Mouse (Mus musculus) embryonic facial prominence, embryonic 14.5 days (tissue): Measurements from ENCODE around the gene Anapc2. TPM values are rescaled to one million over a fixed set of nuclear protein-coding genes. Genes with fewer than 3 reads are reported as not detected.

ENCODE experiments used
- ATAC-seq: fragments of 200-750 bp; cut with Nextera tagmentation; 2 replicates; pipeline ENCODE4 v1.8.0; 2017; ENCODE audit warnings: low read depth, moderate number of reproducible peaks, moderate TSS enrichment
- DNase-seq: peaks from one replicate; pipeline ENCODE4 v3.0.0-alpha.2; 2015; ENCODE audit warnings: low spot score
- H3K27ac ChIP-seq: fragments of 300-500 bp; sonication (generic); replicated peaks from 2 replicates; pipeline ENCODE4 v1.5.1; 2014; ENCODE audit warnings: low read depth, mild to moderate bottlenecking, low read length, moderate library complexity
- H3K27me3 ChIP-seq: fragments of 300-500 bp; sonication (generic); replicated peaks from 2 replicates; pipeline ENCODE4 v1.6.1; 2014; ENCODE audit warnings: low read length; ENCODE audit not compliant: control insufficient read depth, insufficient read depth
- H3K36me3 ChIP-seq: fragments of 300-500 bp; sonication (generic); 2 replicates; pipeline ENCODE4 v1.6.1; 2014; ENCODE audit warnings: low read length, mixed read lengths; ENCODE audit not compliant: control insufficient read depth, insufficient read depth
- H3K4me1 ChIP-seq: fragments of 300-500 bp; sonication (generic); 2 replicates; pipeline ENCODE4 v1.6.1; 2014; ENCODE audit warnings: antibody characterized with exemption, low read length; ENCODE audit not compliant: control insufficient read depth, insufficient read depth
- H3K4me2 ChIP-seq: fragments of 300-500 bp; sonication (generic); 2 replicates; pipeline ENCODE4 v1.6.1; 2014; ENCODE audit warnings: low read depth, mild to moderate bottlenecking, low read length, moderate library complexity, mixed read lengths
- H3K4me3 ChIP-seq: fragments of 300-500 bp; sonication (generic); 2 replicates; pipeline ENCODE4 v1.5.1; 2014; ENCODE audit warnings: low read depth, mild to moderate bottlenecking, low read length
- H3K9ac ChIP-seq: fragments of 300-500 bp; sonication (generic); 2 replicates; pipeline ENCODE4 v1.6.1; 2014; ENCODE audit warnings: low read depth, mild to moderate bottlenecking, low read length, moderate library complexity, mixed read lengths
- H3K9me3 ChIP-seq: fragments of 300-500 bp; sonication (generic); 2 replicates; pipeline ENCODE4 v1.6.1; 2016; ENCODE audit warnings: low read length; ENCODE audit not compliant: control insufficient read depth
- WGBS: fragments of 180-500 bp; shearing (Covaris S2); extraction: QIAGEN DNeasy Blood & Tissue Kit; methylation state at CpG from one replicate; pipeline ENCODE4 v1.1.7; 2014; 5-methylcytosine and 5-hydroxymethylcytosine counted together
- polyA plus RNA-seq: library from polyadenylated mRNA; unstranded; fragments of >200 nt; fragmentation: Nextera tagmentation; extraction: Ambion mirVana; gene quantifications from 2 replicates; pipeline ENCODE4 v1.2.1, GENCODE M21; 2014

Gene Anapc2
- polyA plus RNA-seq, 1 experiment from 2014 or later: 104 TPM

- ATAC-seq (no peak), DNase-seq (no peak)
- Histone ChIP-seq H3K27me3 (peaks cover 25% of the 10 kb centered on the region), H3K4me3 (no peak overlapping the region), H3K27ac (no peak overlapping the region), H3K36me3 (no peaks in the 10 kb centered on the region), H3K4me2 (no peak overlapping the region), H3K9ac (no peak overlapping the region), H3K9me3 (no peaks in the 10 kb centered on the region), H3K4me1 (0 out of 2 replicates have a peak, but pooled peaks cover 4% of the 10 kb centered on the region)
- 74% methylated on average over 8 of the region's 8 CpGs for WGBS
Observed at GRCm38 (mm10) chr2:25297093-25297492, 24.8 kb downstream of the Anapc2 start.

- no peaks in the 10 kb centered on the region for H3K9me3 ChIP-seq
- peaks cover 15% of the 10 kb centered on the region for H3K27me3 ChIP-seq
- H3K27ac ChIP-seq: no peak overlapping the region
- ATAC-seq (no peak), DNase-seq (no peak)
- no peaks in the 10 kb centered on the region for H3K36me3 ChIP-seq
- H3K9ac ChIP-seq: no peak overlapping the region
- H3K4me2 ChIP-seq: no peak overlapping the region
- WGBS: 80% methylated on average over 10 of the region's 10 CpGs
- no peaks in the 10 kb centered on the region for H3K4me1 ChIP-seq
- no peak overlapping the region for H3K4me3 ChIP-seq
Observed at GRCm38 (mm10) chr2:25298046-25298445, 25.8 kb downstream of the Anapc2 start.

GRCm38 (mm10) chr2:25303452-25303851 is 31.2 kb downstream of the Anapc2 start:
- Histone ChIP-seq H3K36me3 (no peaks in the 10 kb centered on the region), H3K4me3 (no peak overlapping the region), H3K9ac (no peak overlapping the region), H3K27me3 (peaks cover 31% of the 10 kb centered on the region), H3K4me1 (0 out of 2 replicates have a peak, but pooled peaks cover 2% of the 10 kb centered on the region), H3K4me2 (no peak overlapping the region), H3K27ac (no peak overlapping the region), H3K9me3 (no peaks in the 10 kb centered on the region)
- DNase-seq (no peak), ATAC-seq (no peak)
- 55% methylated on average over 3 of the region's 3 CpGs for WGBS

GRCm38 (mm10) chr2:25303931-25304656 is 31.8 kb downstream of the Anapc2 start:
- H3K36me3 ChIP-seq: no peaks in the 10 kb centered on the region
- no peak for DNase-seq
- H3K4me2 ChIP-seq: 0 out of 2 replicates have a peak overlapping the region, but pooled peaks have one; percentile 62
- H3K4me1 ChIP-seq: 0 out of 2 replicates have a peak, but pooled peaks cover 2% of the 10 kb centered on the region
- H3K9ac ChIP-seq: no peak overlapping the region
- H3K4me3 ChIP-seq: no peak overlapping the region; the same call in 1 of the 2 replicates
- no peak for ATAC-seq
- 65% methylated on average over 7 of the region's 7 CpGs for WGBS
- H3K27ac ChIP-seq: no peak overlapping the region
- H3K9me3 ChIP-seq: no peaks in the 10 kb centered on the region
- peaks cover 37% of the 10 kb centered on the region for H3K27me3 ChIP-seq

GRCm38 (mm10) chr2:25304657-25305541 is 32.6 kb downstream of the Anapc2 start:
- ATAC-seq: peak; percentile 75
- DNase-seq: peak; percentile 58
- H3K4me1 ChIP-seq: 0 out of 2 replicates have a peak, but pooled peaks cover 2% of the 10 kb centered on the region
- H3K36me3 ChIP-seq: no peaks in the 10 kb centered on the region
- H3K27me3 ChIP-seq: peaks cover 43% of the 10 kb centered on the region
- peak overlapping the region; percentile 56 for H3K9ac ChIP-seq
- WGBS: 2% methylated on average over 26 of the region's 45 CpGs
- peak overlapping the region; percentile 34 for H3K4me3 ChIP-seq
- H3K27ac ChIP-seq: no peak overlapping the region
- H3K9me3 ChIP-seq: no peaks in the 10 kb centered on the region
- H3K4me2 ChIP-seq: peak overlapping the region; percentile 62

GRCm38 (mm10) chr2:25305587-25306359 is 33.5 kb downstream of the Anapc2 start:
- Histone ChIP-seq H3K4me2 (peak overlapping the region; percentile 62), H3K4me3 (peak overlapping the region; percentile 34), H3K4me1 (0 out of 2 replicates have a peak, but pooled peaks cover 2% of the 10 kb centered on the region), H3K27ac (no peak overlapping the region), H3K27me3 (peaks cover 51% of the 10 kb centered on the region), H3K9ac (peak overlapping the region; percentile 56), H3K9me3 (no peaks in the 10 kb centered on the region), H3K36me3 (no peaks in the 10 kb centered on the region)
- WGBS: 48% methylated on average over 14 of the region's 14 CpGs
- DNase-seq (no peak), ATAC-seq (no peak)

GRCm38 (mm10) chr2:25310180-25310579 is 37.9 kb downstream of the Anapc2 start:
- no peak overlapping the region for H3K4me3 ChIP-seq
- 50% methylated on average over 10 of the region's 10 CpGs for WGBS
- no peak overlapping the region for H3K4me2 ChIP-seq
- DNase-seq (no peak), ATAC-seq (no peak)
- no peak overlapping the region for H3K9ac ChIP-seq
- H3K27ac ChIP-seq: no peak overlapping the region
- no peaks in the 10 kb centered on the region for H3K9me3 ChIP-seq
- H3K4me1 ChIP-seq: no peaks in the 10 kb centered on the region
- H3K36me3 ChIP-seq: no peaks in the 10 kb centered on the region
- peaks cover 85% of the 10 kb centered on the region for H3K27me3 ChIP-seq

GRCm38 (mm10) chr2:25310969-25311368 is 38.7 kb downstream of the Anapc2 start:
- 3% methylated on average over 22 of the region's 22 CpGs for WGBS
- no peaks in the 10 kb centered on the region for H3K9me3 ChIP-seq
- H3K4me1 ChIP-seq: no peaks in the 10 kb centered on the region
- no peak overlapping the region for H3K4me2 ChIP-seq
- H3K4me3 ChIP-seq: no peak overlapping the region
- H3K36me3 ChIP-seq: no peaks in the 10 kb centered on the region
- H3K9ac ChIP-seq: no peak overlapping the region
- no peak overlapping the region for H3K27ac ChIP-seq
- ATAC-seq (no peak), DNase-seq (no peak)
- peaks cover 81% of the 10 kb centered on the region for H3K27me3 ChIP-seq
